Mouse (Mus musculus) hindbrain, embryonic 10.5 days (tissue): ENCODE measurements around the gene Tspan14. TPM values are rescaled to one million over a fixed set of nuclear protein-coding genes. Genes with fewer than 3 reads are reported as not detected.

Experiments used
- DNase-seq: peaks from one replicate; pipeline ENCODE4 v3.0.0-alpha.2; 2017; ENCODE audit warnings: low spot score
- H3K27ac ChIP-seq: fragments of 300-500 bp; sonication (generic); 2 replicates; pipeline ENCODE4 v1.5.1; 2016; ENCODE audit warnings: mild to moderate bottlenecking, moderate library complexity
- H3K27me3 ChIP-seq: fragments of 300-500 bp; sonication (generic); 2 replicates; pipeline ENCODE4 v1.6.1; 2016; ENCODE audit warnings: mild to moderate bottlenecking; ENCODE audit not compliant: poor library complexity, insufficient read depth, severe bottlenecking
- H3K36me3 ChIP-seq: fragments of 300-500 bp; sonication (generic); 2 replicates; pipeline ENCODE4 v1.6.1; 2016; ENCODE audit warnings: mild to moderate bottlenecking, moderate library complexity
- H3K4me1 ChIP-seq: fragments of 300-500 bp; sonication (generic); replicated peaks from 2 replicates; pipeline ENCODE4 v1.6.1; 2016; ENCODE audit warnings: mild to moderate bottlenecking
- H3K4me3 ChIP-seq: fragments of 300-500 bp; sonication (generic); 2 replicates; pipeline ENCODE4 v1.5.1; 2016; ENCODE audit warnings: mild to moderate bottlenecking, moderate library complexity
- H3K9me3 ChIP-seq: fragments of 300-500 bp; sonication (generic); 2 replicates; pipeline ENCODE4 v1.6.1; 2016; ENCODE audit warnings: mild to moderate bottlenecking, moderate library complexity
- WGBS: fragments of 180-500 bp; shearing (Covaris S2); methylation state at CpG from one replicate; pipeline ENCODE4 v1.1.7; 2016; 5-methylcytosine and 5-hydroxymethylcytosine counted together
- polyA plus RNA-seq: library from polyadenylated mRNA; unstranded; fragments of >200 nt; fragmentation: Nextera tagmentation; extraction: Ambion mirVana; gene quantifications from 2 replicates; pipeline ENCODE4 v1.2.1, GENCODE M21; 2016

Gene Tspan14
- polyA plus RNA-seq, 1 experiment from 2014 or later = 95.5 TPM

- no peaks in the 10 kb centered on the region for H3K27me3 ChIP-seq
- no peak for DNase-seq
- 89% methylated on average over 2 of the region's 2 CpGs for WGBS
- H3K4me1 ChIP-seq = 0 out of 2 replicates have a peak, but pooled peaks cover 8% of the 10 kb centered on the region
- no peak overlapping the region for H3K4me3 ChIP-seq
- H3K27ac ChIP-seq = no peak overlapping the region
- no peaks in the 10 kb centered on the region for H3K9me3 ChIP-seq
- H3K36me3 ChIP-seq = peaks cover 26% of the 10 kb centered on the region
These were observed 24.2 kb downstream of the Tspan14 start for GRCm38 (mm10) chr14:40942429-40942828.

GRCm38 (mm10) chr14:40938380-40938987 is 28.1 kb downstream of the Tspan14 start:
- Histone ChIP-seq H3K4me3 (no peak overlapping the region), H3K36me3 (peaks cover 20% of the 10 kb centered on the region), H3K27ac (no peak overlapping the region), H3K27me3 (no peaks in the 10 kb centered on the region), H3K4me1 (peaks cover 26% of the 10 kb centered on the region), H3K9me3 (no peaks in the 10 kb centered on the region)
- no peak for DNase-seq
- WGBS = 92% methylated on average over 11 of the region's 11 CpGs

GRCm38 (mm10) chr14:40937052-40937451 is 29.6 kb downstream of the Tspan14 start:
- peaks cover 34% of the 10 kb centered on the region for H3K4me1 ChIP-seq
- no peak overlapping the region for H3K4me3 ChIP-seq
- H3K36me3 ChIP-seq = peaks cover 33% of the 10 kb centered on the region
- H3K27me3 ChIP-seq = no peaks in the 10 kb centered on the region
- H3K27ac ChIP-seq = no peak overlapping the region
- DNase-seq = no peak
- no peaks in the 10 kb centered on the region for H3K9me3 ChIP-seq
- 62% methylated on average over 4 of the region's 4 CpGs for WGBS

- Histone ChIP-seq H3K4me1 (peaks cover 49% of the 10 kb centered on the region), H3K27me3 (no peaks in the 10 kb centered on the region), H3K36me3 (peaks cover 33% of the 10 kb centered on the region), H3K9me3 (no peaks in the 10 kb centered on the region), H3K4me3 (no peak overlapping the region), H3K27ac (no peak overlapping the region)
- 95% methylated on average over 1 of the region's 1 CpGs for WGBS
- no peak for DNase-seq
These were observed 31.1 kb downstream of the Tspan14 start for GRCm38 (mm10) chr14:40935481-40935880.

- H3K27ac ChIP-seq = no peak overlapping the region
- H3K4me3 ChIP-seq = no peak overlapping the region
- H3K36me3 ChIP-seq = peaks cover 33% of the 10 kb centered on the region
- H3K9me3 ChIP-seq = no peaks in the 10 kb centered on the region
- DNase-seq = no peak
- H3K27me3 ChIP-seq = no peaks in the 10 kb centered on the region
- 86% methylated on average over 2 of the region's 2 CpGs for WGBS
- peaks cover 48% of the 10 kb centered on the region for H3K4me1 ChIP-seq
These were observed 31.6 kb downstream of the Tspan14 start for GRCm38 (mm10) chr14:40935054-40935453.

- H3K27me3 ChIP-seq = no peaks in the 10 kb centered on the region
- H3K27ac ChIP-seq = no peak overlapping the region
- H3K4me3 ChIP-seq = no peak overlapping the region
- DNase-seq = no peak
- WGBS = 87% methylated on average over 7 of the region's 7 CpGs
- peaks cover 29% of the 10 kb centered on the region for H3K36me3 ChIP-seq
- no peaks in the 10 kb centered on the region for H3K9me3 ChIP-seq
- peaks cover 53% of the 10 kb centered on the region for H3K4me1 ChIP-seq
These were observed 33.3 kb downstream of the Tspan14 start for GRCm38 (mm10) chr14:40933328-40933727.

- H3K27me3 ChIP-seq = no peaks in the 10 kb centered on the region
- DNase-seq = no peak
- peaks cover 29% of the 10 kb centered on the region for H3K36me3 ChIP-seq
- no peaks in the 10 kb centered on the region for H3K9me3 ChIP-seq
- 0 out of 2 replicates have a peak overlapping the region, but pooled peaks have one; percentile 23 for H3K27ac ChIP-seq
- H3K4me1 ChIP-seq = peaks cover 51% of the 10 kb centered on the region
- no peak overlapping the region for H3K4me3 ChIP-seq
- WGBS = 81% methylated on average over 9 of the region's 9 CpGs
These were observed 34.4 kb downstream of the Tspan14 start for GRCm38 (mm10) chr14:40932225-40932624.

- no peak overlapping the region for H3K4me3 ChIP-seq
- WGBS = 60% methylated on average over 3 of the region's 3 CpGs
- no peak for DNase-seq
- H3K27ac ChIP-seq = peak overlapping the region; percentile 50; the same call in 1 of the 2 replicates
- H3K36me3 ChIP-seq = peaks cover 28% of the 10 kb centered on the region
- H3K9me3 ChIP-seq = no peaks in the 10 kb centered on the region
- peaks cover 48% of the 10 kb centered on the region for H3K4me1 ChIP-seq
- no peaks in the 10 kb centered on the region for H3K27me3 ChIP-seq
These were observed 35.3 kb downstream of the Tspan14 start for GRCm38 (mm10) chr14:40931115-40931829.

GRCm38 (mm10) chr14:40929943-40930342 is 36.7 kb downstream of the Tspan14 start:
- H3K27me3 ChIP-seq = no peaks in the 10 kb centered on the region
- H3K27ac ChIP-seq = no peak overlapping the region
- WGBS = 93% methylated on average over 2 of the region's 2 CpGs
- no peaks in the 10 kb centered on the region for H3K9me3 ChIP-seq
- H3K36me3 ChIP-seq = peaks cover 33% of the 10 kb centered on the region
- H3K4me1 ChIP-seq = peaks cover 43% of the 10 kb centered on the region
- H3K4me3 ChIP-seq = no peak overlapping the region
- DNase-seq = no peak

- peaks cover 44% of the 10 kb centered on the region for H3K4me1 ChIP-seq
- no peaks in the 10 kb centered on the region for H3K9me3 ChIP-seq
- peaks cover 34% of the 10 kb centered on the region for H3K36me3 ChIP-seq
- WGBS = 79% methylated on average over 5 of the region's 5 CpGs
- no peak overlapping the region for H3K27ac ChIP-seq
- DNase-seq = no peak
- no peaks in the 10 kb centered on the region for H3K27me3 ChIP-seq
- no peak overlapping the region for H3K4me3 ChIP-seq
These were observed 37.7 kb downstream of the Tspan14 start for GRCm38 (mm10) chr14:40928897-40929296.

- 91% methylated on average over 2 of the region's 2 CpGs for WGBS
- no peak overlapping the region for H3K4me3 ChIP-seq
- peaks cover 34% of the 10 kb centered on the region for H3K36me3 ChIP-seq
- H3K9me3 ChIP-seq = no peaks in the 10 kb centered on the region
- H3K4me1 ChIP-seq = peaks cover 32% of the 10 kb centered on the region
- no peak for DNase-seq
- no peaks in the 10 kb centered on the region for H3K27me3 ChIP-seq
- no peak overlapping the region for H3K27ac ChIP-seq
These were observed 39.6 kb downstream of the Tspan14 start for GRCm38 (mm10) chr14:40927041-40927440.

GRCm38 (mm10) chr14:40924378-40925113 is 42.1 kb downstream of the Tspan14 start:
- H3K27me3 ChIP-seq = no peaks in the 10 kb centered on the region
- 64% methylated on average over 10 of the region's 10 CpGs for WGBS
- no peak overlapping the region for H3K4me3 ChIP-seq
- DNase-seq = peak; percentile 27
- H3K4me1 ChIP-seq = peaks cover 23% of the 10 kb centered on the region
- H3K27ac ChIP-seq = peak overlapping the region; percentile 43; the same call in 1 of the 2 replicates
- H3K9me3 ChIP-seq = no peaks in the 10 kb centered on the region
- H3K36me3 ChIP-seq = peaks cover 44% of the 10 kb centered on the region

GRCm38 (mm10) chr14:40921241-40921640 is 45.4 kb downstream of the Tspan14 start:
- Histone ChIP-seq H3K36me3 (peaks cover 49% of the 10 kb centered on the region), H3K27me3 (no peaks in the 10 kb centered on the region), H3K4me3 (no peak overlapping the region), H3K9me3 (no peaks in the 10 kb centered on the region), H3K4me1 (peaks cover 24% of the 10 kb centered on the region), H3K27ac (no peak overlapping the region)
- no peak for DNase-seq
- WGBS = 92% methylated on average over 1 of the region's 1 CpGs
